Mouse (Mus musculus) embryonic fibroblast, embryonic 13.5 days (primary cell): Measurements from ENCODE around the gene Afap1l2. TPM values are rescaled to one million over a fixed set of nuclear protein-coding genes. Genes with fewer than 3 reads are reported as not detected.

Source experiments
- H3K27ac ChIP-seq: 2 replicates; pipeline ENCODE4 v1.5.1; 2012; ENCODE audit warnings: low read length, control low read depth, inconsistent platforms; ENCODE audit not compliant: insufficient read depth
- H3K4me1 ChIP-seq: 2 replicates; pipeline ENCODE4 v1.6.1; 2011; ENCODE audit warnings: low read length; ENCODE audit not compliant: control insufficient read depth, insufficient read depth
- H3K4me3 ChIP-seq: 2 replicates; pipeline ENCODE4 v1.5.1; 2011; ENCODE audit warnings: mild to moderate bottlenecking, control low read depth, low read length; ENCODE audit not compliant: insufficient read depth
- CTCF ChIP-seq: IDR thresholded peaks from 2 replicates; pipeline ENCODE4 v1.5.1; 2011; ENCODE audit warnings: mild to moderate bottlenecking, control low read depth, low read length, moderate library complexity, borderline replicate concordance; ENCODE audit not compliant: insufficient read depth
- POLR2A ChIP-seq: IDR thresholded peaks from 2 replicates; pipeline ENCODE4 v1.6.1; 2011; ENCODE audit warnings: low read depth, mild to moderate bottlenecking, control low read depth, low read length, moderate library complexity
- polyA plus RNA-seq: library from polyadenylated mRNA; stranded (reverse); fragments of >200 nt; gene quantifications from 2 replicates; pipeline ENCODE4 v1.2.4, GENCODE M21; 2011; ENCODE audit warnings: low read depth; ENCODE audit not compliant: missing spikeins, insufficient read length

The Afap1l2 gene
- 2.0 and 3.9 TPM in 2 replicates for polyA plus RNA-seq

DNA sequence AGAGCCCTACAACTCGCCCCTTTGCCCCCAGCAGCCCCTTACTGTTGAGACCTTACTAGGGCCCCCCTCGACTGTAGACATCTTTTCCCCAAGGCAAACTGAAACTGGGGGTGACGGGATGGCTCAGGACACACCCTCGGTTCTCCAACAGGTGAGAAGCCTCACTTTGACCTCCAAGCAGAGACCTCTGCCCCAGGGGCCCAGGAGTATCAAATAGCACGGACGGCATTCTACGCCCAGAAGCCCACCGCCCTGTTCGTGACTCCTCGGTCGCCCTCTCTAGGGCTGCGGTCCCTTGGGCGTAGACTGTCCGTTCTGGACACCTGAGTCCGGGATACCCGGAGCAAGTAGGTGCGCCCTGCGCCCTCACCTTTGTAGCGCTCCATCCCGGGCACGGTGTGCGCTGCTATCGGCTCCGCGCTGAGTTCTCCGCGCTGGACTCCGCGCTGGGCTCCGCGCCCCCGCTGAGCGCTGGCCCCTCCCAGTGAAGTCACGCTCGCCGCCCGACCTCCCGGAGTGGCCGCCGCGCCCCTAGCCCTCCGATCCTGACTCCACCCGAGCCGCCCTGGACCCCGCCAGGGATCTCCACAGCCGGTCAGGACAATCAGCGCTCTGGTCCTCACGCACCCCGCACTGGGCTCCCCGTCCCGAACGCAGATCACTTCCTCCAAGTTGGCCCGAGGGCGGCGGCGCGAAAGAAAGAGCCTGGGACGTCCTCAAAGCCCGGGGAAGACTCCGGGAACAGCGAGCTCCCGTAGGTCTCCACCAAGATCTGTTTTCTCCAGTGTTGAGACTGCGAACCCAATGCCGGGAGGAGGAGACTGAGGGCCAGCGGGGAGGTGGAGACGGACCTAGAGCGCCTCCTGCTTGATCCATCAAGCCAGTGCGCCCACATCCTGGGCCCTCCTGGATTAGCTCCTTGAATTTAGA is at the start of gene Afap1l2:
TSS of gene Afap1l2 (minus strand) at position 448 of the 930 bp plus-strand sequence.
- Histone ChIP-seq H3K4me1 (peaks cover 5% of the 10 kb centered on the region; the same call in 1 of the 2 replicates), H3K4me3 (peak within 1 kb of the TSS; percentile 54), H3K27ac (no peak within 1 kb of the TSS)
- no peak for TF ChIP-seq POLR2A
- peak; percentile 63 for TF ChIP-seq CTCF

- Histone ChIP-seq H3K4me3 (no peak overlapping the region), H3K27ac (no peak overlapping the region), H3K4me1 (no peaks in the 10 kb centered on the region; the same call in 1 of the 2 replicates)
- TF ChIP-seq CTCF = no peak
- no peak for TF ChIP-seq POLR2A
Measured at GRCm38 (mm10) chr19:57057568-57057967, 49.5 kb upstream of the Afap1l2 start.

- Histone ChIP-seq H3K4me1 (no peaks in the 10 kb centered on the region; the same call in 1 of the 2 replicates), H3K27ac (peak overlapping the region; percentile 7; the same call in 1 of the 2 replicates), H3K4me3 (no peak overlapping the region)
- no peak for TF ChIP-seq CTCF
- TF ChIP-seq POLR2A = no peak
Measured at GRCm38 (mm10) chr19:57055215-57056120, 47.4 kb upstream of the Afap1l2 start.

DNA sequence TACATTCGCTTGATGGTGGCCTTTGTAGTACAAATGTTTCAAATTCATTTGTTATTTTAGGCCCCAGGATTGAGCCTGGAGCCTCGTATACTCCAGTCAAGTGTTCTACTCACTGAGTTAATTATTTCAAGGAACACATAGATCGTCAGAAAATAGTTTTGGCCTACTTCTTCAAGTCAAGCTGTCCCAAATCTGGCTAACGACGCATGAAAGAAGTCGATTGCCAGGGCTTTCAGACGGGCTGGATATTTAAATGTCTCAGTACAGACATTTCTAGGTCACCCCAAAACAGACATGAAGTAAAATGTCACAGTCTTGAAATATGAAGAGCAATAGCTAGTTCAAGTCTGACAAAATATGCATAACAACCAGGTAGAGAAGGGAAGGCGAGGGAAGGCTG is 44.9 kb upstream of the Afap1l2 start:
- TF ChIP-seq CTCF (no peak), POLR2A (no peak)
- H3K27ac ChIP-seq = no peak overlapping the region
- H3K4me1 ChIP-seq = no peaks in the 10 kb centered on the region; the same call in 1 of the 2 replicates
- no peak overlapping the region for H3K4me3 ChIP-seq

- Histone ChIP-seq H3K4me1 (no peaks in the 10 kb centered on the region; the same call in 1 of the 2 replicates), H3K27ac (no peak overlapping the region), H3K4me3 (no peak overlapping the region)
- TF ChIP-seq POLR2A (no peak), CTCF (no peak)
Measured at GRCm38 (mm10) chr19:57052016-57052415, 44.0 kb upstream of the Afap1l2 start.

GRCm38 (mm10) chr19:57049592-57050090 is 41.6 kb upstream of the Afap1l2 start:
- H3K27ac ChIP-seq = no peak overlapping the region
- no peak overlapping the region for H3K4me3 ChIP-seq
- TF ChIP-seq POLR2A = no peak
- no peaks in the 10 kb centered on the region for H3K4me1 ChIP-seq

DNA sequence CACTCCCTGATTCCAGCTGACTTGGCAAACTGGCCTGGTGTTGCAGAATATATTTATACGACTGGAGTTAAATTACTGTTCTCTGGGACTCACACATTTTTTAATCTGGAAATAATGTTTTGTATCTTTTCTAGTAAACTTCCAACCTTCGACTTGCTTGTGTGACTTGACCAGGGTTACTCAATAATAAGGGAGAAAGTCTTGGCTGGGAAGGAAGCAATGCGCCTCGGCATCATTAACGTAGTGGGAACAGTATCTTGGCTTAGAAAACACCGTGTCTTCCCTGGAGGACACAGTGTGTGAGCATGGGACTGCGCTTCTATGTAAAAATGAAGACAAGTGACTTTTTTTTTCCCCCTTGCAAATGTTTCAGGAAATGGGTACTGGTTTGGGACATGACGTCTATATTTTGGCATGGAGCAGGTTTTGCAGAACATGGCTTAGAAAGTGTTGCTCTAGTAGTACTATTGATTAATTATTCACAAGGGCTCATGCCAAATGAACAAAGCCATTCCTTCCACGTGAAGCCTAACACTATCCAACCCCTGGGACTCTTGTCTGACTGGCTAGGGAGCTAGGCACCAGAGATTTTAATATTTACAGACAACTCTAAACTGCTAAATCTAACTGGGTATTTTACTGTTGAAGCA is 39.8 kb upstream of the Afap1l2 start:
- H3K4me1 ChIP-seq = no peaks in the 10 kb centered on the region
- H3K4me3 ChIP-seq = no peak overlapping the region
- H3K27ac ChIP-seq = no peak overlapping the region
- TF ChIP-seq CTCF (no peak), POLR2A (no peak)

DNA sequence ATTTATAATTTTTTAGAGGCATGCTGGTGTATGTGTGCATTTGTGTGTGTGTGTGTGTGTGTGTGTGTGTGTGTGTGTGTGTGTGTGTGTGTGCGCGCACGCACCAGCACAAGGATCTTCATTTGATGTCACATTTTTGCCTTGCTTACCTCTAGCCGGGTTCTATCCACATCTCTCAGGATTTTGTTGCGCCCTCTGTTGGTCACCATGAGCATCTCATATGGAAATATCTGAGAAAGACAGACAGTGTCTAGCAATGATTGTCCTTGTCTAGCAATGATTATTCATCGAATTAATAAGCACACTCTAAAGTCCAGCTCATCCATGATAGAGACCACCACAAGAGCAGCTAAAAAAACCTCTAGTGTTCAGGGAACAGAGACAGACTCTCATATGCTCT is 31.2 kb upstream of the Afap1l2 start:
- no peaks in the 10 kb centered on the region for H3K4me1 ChIP-seq
- no peak overlapping the region for H3K4me3 ChIP-seq
- H3K27ac ChIP-seq = no peak overlapping the region
- TF ChIP-seq CTCF (no peak), POLR2A (no peak)

DNA sequence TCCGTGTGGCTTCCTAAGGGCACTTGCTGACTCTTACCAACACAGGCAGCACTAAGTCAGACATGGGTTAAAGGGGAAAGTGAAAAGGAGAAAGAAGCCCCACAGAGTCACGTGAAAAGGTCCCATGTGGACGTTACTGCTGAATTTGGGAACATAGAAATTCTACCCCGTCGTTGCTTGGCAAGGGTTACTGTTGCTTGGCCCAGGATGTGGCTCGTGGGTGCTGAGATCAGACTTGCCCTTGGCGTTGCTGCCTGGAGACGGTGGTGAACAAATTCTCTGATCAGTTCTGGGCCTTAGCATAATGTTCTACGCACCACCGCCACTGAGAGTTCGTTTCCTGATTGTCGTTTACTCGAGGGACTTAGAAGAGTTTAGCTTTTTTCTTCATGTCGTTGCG is 28.8 kb upstream of the Afap1l2 start:
- no peak overlapping the region for H3K27ac ChIP-seq
- no peak for TF ChIP-seq CTCF
- TF ChIP-seq POLR2A = no peak
- H3K4me3 ChIP-seq = no peak overlapping the region
- no peaks in the 10 kb centered on the region for H3K4me1 ChIP-seq
